Mouse (Mus musculus): ENCODE data around the gene Ccdc80. TPM values are rescaled to one million over a fixed set of nuclear protein-coding genes. Genes with fewer than 3 reads are reported as not detected.

Ccdc80 gene
- polyA plus RNA-seq, 1 experiment from 2014 or later: 104 TPM

GRCm38 (mm10) chr16:45159389-45159716 lies 66.2 kb downstream of the Ccdc80 start:
- Histone ChIP-seq H3K4me1 (ENCODE audit: control insufficient read depth, insufficient read depth, low read length) (peaks cover 12% of the 10 kb centered on the region; the same call in 1 of the 2 replicates), H3K9ac (ENCODE audit: low read length) (peak overlapping the region; percentile 93), H3K9me3 (replicated peaks; ENCODE audit: control insufficient read depth, low read length) (no peaks in the 10 kb centered on the region), H3K36me3 (ENCODE audit: control insufficient read depth, insufficient read depth, low read length) (no peaks in the 10 kb centered on the region), H3K27me3 (ENCODE audit: control insufficient read depth, insufficient read depth, low read length) (no peaks in the 10 kb centered on the region), H3K27ac (ENCODE audit: low read length) (peak overlapping the region; percentile 91), H3K4me3 (replicated peaks; ENCODE audit: low read length) (peak overlapping the region; percentile 89), H3K4me2 (ENCODE audit: low read depth, low read length) (peak overlapping the region; percentile 92)
- under 1% methylated on average over 11 of the region's 11 CpGs for WGBS
- no peak for ATAC-seq (ENCODE audit: insufficient read depth, low FRiP score)

Other genes starting within 250 kb of the Ccdc80 start
- gene Cd200r2, start 226.3 kb upstream of the Ccdc80 start, polyA plus RNA-seq (2015; fragmentation: Nextera tagmentation; extraction: Ambion mirVana): 0.10 TPM in 1 of 2 replicates, not detected in the other
- gene Cd200r3, start 149.7 kb upstream of the Ccdc80 start, polyA plus RNA-seq (2015; fragmentation: Nextera tagmentation; extraction: Ambion mirVana): 0.71 and 1.3 TPM in 2 replicates
- gene Slc35a5, start 65.3 kb downstream of the Ccdc80 start, polyA plus RNA-seq (2015; fragmentation: Nextera tagmentation; extraction: Ambion mirVana): 21.6 and 23.1 TPM in 2 replicates
- 33.9 and 36.2 TPM in 2 replicates for gene Atg3, start 65.4 kb downstream of the Ccdc80 start, polyA plus RNA-seq (2015; fragmentation: Nextera tagmentation; extraction: Ambion mirVana)
- 0.22 and 0.30 TPM in 2 replicates for gene Btla, start 130.9 kb downstream of the Ccdc80 start, polyA plus RNA-seq (2015; fragmentation: Nextera tagmentation; extraction: Ambion mirVana)

Measured in stomach, embryonic 16.5 days (tissue).